16 mouse cellular contexts compared by ENCODE assay signal in genomic region chr11:49100409-49100808, GRCm38 (mm10). TPM values are rescaled to one million over a fixed set of nuclear protein-coding genes. Genes with fewer than 3 reads are reported as not detected.
DNase-seq lines count a peak whose midpoint lies in the region; ATAC-seq and TF ChIP-seq lines count a peak whose summit lies in the region.
"Had no signal": no experiment of that assay in that cellular context is flagged by ENCODE, and none has a peak within 500 bp of the region (broad histone marks: within the 10 kb centered on the region; RNA-seq: fewer than 3 reads in every experiment).

No protein-coding gene starts in this region.

- H3K27me3 ChIP-seq in liver, embryonic 11.5 days (replicated peaks; ENCODE audit: control insufficient read depth, insufficient read depth, low read length), result no peaks in the 10 kb centered on the region
- no peaks in the 10 kb centered on the region for H3K27me3 ChIP-seq in MEL (ENCODE audit: control insufficient read depth in 1 of 2, insufficient read depth in 2 of 2, low read length in 2 of 2)
- no peaks in the 10 kb centered on the region for H3K27me3 ChIP-seq in splenic B cell, adult 2 months (ENCODE audit: control insufficient read depth, insufficient read depth, low read length, poor library complexity, severe bottlenecking)
- no peaks in the 10 kb centered on the region for H3K27me3 ChIP-seq in hindbrain, embryonic 13.5 days

- DNase-seq in liver (peak; percentile 38), MEL (ENCODE audit: low read depth, low spot score) (peak; percentile 74)
- no peak for DNase-seq in liver, embryonic 11.5 days (ENCODE audit: low spot score)
- peak; percentile 73 for DNase-seq in splenic B cell, adult 2 months (ENCODE audit: low read depth, low spot score)
- DNase-seq in cerebellum, postnatal 25 days, result no peak
- DNase-seq in layer of hippocampus, postnatal 25 days (ENCODE audit: extremely low spot score in 1 of 2, low spot score in 1 of 2), result no peak
- DNase-seq: cerebellum, adult 18-20 months; heart, postnatal 4 days; kidney, postnatal 10 days; lung, postnatal 14 days had no signal

- H3K36me3 ChIP-seq in liver, embryonic 11.5 days (ENCODE audit: control insufficient read depth, insufficient read depth, low read length), result no peaks in the 10 kb centered on the region
- peaks cover 0 to 9% of the 10 kb centered on the region in 2 experiments; a peak in 3 of 4 replicates for H3K36me3 ChIP-seq in MEL (ENCODE audit: control insufficient read depth in 1 of 2, insufficient read depth in 2 of 2, low read length in 2 of 2)
- H3K36me3 ChIP-seq in splenic B cell, adult 2 months (ENCODE audit: control insufficient read depth, insufficient read depth, low read length, poor library complexity, severe bottlenecking), result peaks cover 6% of the 10 kb centered on the region
- no peaks in the 10 kb centered on the region for H3K36me3 ChIP-seq in hindbrain, embryonic 13.5 days

- H3K9ac ChIP-seq in liver, embryonic 11.5 days (ENCODE audit: low read depth, low read length), result no peak overlapping the region
- H3K9ac ChIP-seq in MEL (ENCODE audit: control insufficient read depth, low read depth, low read length, poor library complexity, severe bottlenecking), result peak overlapping the region; percentile 12; the same call in 1 of the 2 replicates
- no peak overlapping the region for H3K9ac ChIP-seq in hindbrain, embryonic 13.5 days

- H3K4me1 ChIP-seq in liver, embryonic 11.5 days (replicated peaks; ENCODE audit: control insufficient read depth, insufficient read depth, low read length), result peaks cover 7% of the 10 kb centered on the region
- peaks cover 2 to 8% of the 10 kb centered on the region in 2 experiments; a peak in 3 of 4 replicates for H3K4me1 ChIP-seq in MEL (ENCODE audit: control insufficient read depth in 1 of 2, insufficient read depth in 2 of 2, low read length in 2 of 2)
- no peaks in the 10 kb centered on the region for H3K4me1 ChIP-seq in hindbrain, embryonic 13.5 days (replicated peaks)

- H3K9me3 ChIP-seq in liver, embryonic 11.5 days (ENCODE audit: control insufficient read depth, low read length), result no peaks in the 10 kb centered on the region
- no peaks in the 10 kb centered on the region for H3K9me3 ChIP-seq in MEL (replicated peaks; ENCODE audit: insufficient read depth, low read length)
- H3K9me3 ChIP-seq in hindbrain, embryonic 13.5 days, result no peaks in the 10 kb centered on the region

- TF ChIP-seq EP300 in MEL (IDR thresholded peaks at IDR 0.05; ENCODE audit: low read depth in 1 of 2, low read length in 2 of 2), result no peak

- TF ChIP-seq RAD21 in MEL (IDR thresholded peaks at IDR 0.05; ENCODE audit: low read depth, low read length), result no peak

- H3K4me3 ChIP-seq in liver, embryonic 11.5 days (ENCODE audit: low read depth, low read length), result no peak overlapping the region
- 0 out of 4 replicates have a peak overlapping the region, but pooled peaks of 1 of the 2 experiments have one; percentile 22 for H3K4me3 ChIP-seq in MEL (ENCODE audit: control insufficient read depth in 1 of 2, insufficient read depth in 1 of 2, low read depth in 2 of 2, low read length in 2 of 2)
- H3K4me3 ChIP-seq in hindbrain, embryonic 13.5 days, result no peak overlapping the region

- H3K4me2 ChIP-seq in liver, embryonic 11.5 days, result no peak overlapping the region
- H3K4me2 ChIP-seq in hindbrain, embryonic 13.5 days, result no peak overlapping the region

- TF ChIP-seq CTCF in MEL (IDR thresholded peaks at IDR 0.05 in 2 of 3, conservative IDR thresholded peaks at IDR 0.05 in 1 of 3; ENCODE audit: control insufficient read depth in 1 of 3, insufficient read depth in 1 of 3, low read depth in 2 of 3, low read length in 3 of 3, poor library complexity in 1 of 3, severe bottlenecking in 1 of 3), result no peak

- 81% methylated on average over 3 of the region's 3 CpGs for WGBS in liver, embryonic 11.5 days
- WGBS in hindbrain, embryonic 13.5 days, result 86% methylated on average over 3 of the region's 3 CpGs

- H3K27ac ChIP-seq in liver, embryonic 11.5 days (ENCODE audit: low read depth, low read length), result no peak overlapping the region
- H3K27ac ChIP-seq in MEL (ENCODE audit: control insufficient read depth, low read depth, low read length), result no peak overlapping the region
- no peak overlapping the region for H3K27ac ChIP-seq in hindbrain, embryonic 13.5 days

- H3K79me2 ChIP-seq in MEL (ENCODE audit: control insufficient read depth, insufficient read depth, low read length, poor library complexity), result no peaks in the 10 kb centered on the region

- TF ChIP-seq POLR2A in MEL (IDR thresholded peaks at IDR 0.05; ENCODE audit: control insufficient read depth in 1 of 2, insufficient read depth in 1 of 2, low read depth in 1 of 2, low read length in 2 of 2, poor library complexity in 1 of 2), result peak in 1 of 2 experiments; percentile 48; a peak in 1 of 4 replicates

- ATAC-seq in liver, embryonic 11.5 days (replicated peaks; ENCODE audit: low FRiP score), result no peak
- ATAC-seq in inflammation-experienced regulatory T-cells, adult 6 months, result peak; percentile 70
- ATAC-seq in hindbrain, embryonic 13.5 days (ENCODE audit: low FRiP score), result no peak
- ATAC-seq: intestine, embryonic 16.5 days had no signal

TF ChIP-seq in MEL, 35 proteins besides CTCF, POLR2A, EP300 and RAD21:
- TF ChIP-seq SIN3A (IDR thresholded peaks at IDR 0.05; ENCODE audit: low read length) (0 out of 2 replicates have a peak, but pooled peaks have one; percentile 53), MEF2A (IDR thresholded peaks at IDR 0.05; ENCODE audit: extremely low read depth, insufficient replicate concordance, low read depth, low read length, poor library complexity, severe bottlenecking) (no peak), ELF1 (IDR thresholded peaks at IDR 0.05; ENCODE audit: low read depth, low read length) (peak; percentile 86), CHD2 (IDR thresholded peaks at IDR 0.05; ENCODE audit: low read length) (0 out of 2 replicates have a peak, but pooled peaks have one; percentile 13), NELFE (IDR thresholded peaks at IDR 0.05; ENCODE audit: low read depth, low read length) (0 out of 2 replicates have a peak, but pooled peaks have one; percentile 30), HCFC1 (IDR thresholded peaks at IDR 0.05; ENCODE audit: low read depth, low read length) (peak; percentile 60)

RNA-seq across cellular contexts. Expression of gene Olfr1396, which starts 14.3 kb away (rescaled TPM):
- not detected in 2 replicates for polyA plus RNA-seq in liver, embryonic 11.5 days (2014; fragmentation: Nextera tagmentation; extraction: Ambion mirVana)
- not detected in 2 replicates for total RNA-seq in MEL (2012; rRNA removed)
- under 1 TPM in 1 of 2 experiments, not detected in 1; 0.06 TPM for polyA plus RNA-seq in MEL (2012; ENCODE audit: insufficient read depth in 1 of 2, insufficient read length in 2 of 2, low read depth in 1 of 2, low replicate concordance in 2 of 2, missing spikeins in 1 of 2)
- polyA plus RNA-seq in inflammation-experienced regulatory T-cells, adult 6 months (2017; shearing (Covaris generic)), result under 1 TPM in 2 of 3 experiments, not detected in 1; 0.67 to 0.74 TPM
- not detected in 2 replicates for polyA plus RNA-seq in hindbrain, embryonic 13.5 days (2015; fragmentation: Nextera tagmentation; extraction: Ambion mirVana)
- not detected for total RNA-seq in layer of hippocampus, postnatal 25 days (2021)
- polyA plus RNA-seq: intestine, embryonic 16.5 days; testis, adult 2 months had no signal

RNA-seq across cellular contexts. Expression of gene Ifi47, which starts 24.0 kb away (rescaled TPM):
- polyA plus RNA-seq in liver, embryonic 11.5 days (2014; fragmentation: Nextera tagmentation; extraction: Ambion mirVana), result 6.0 and 8.2 TPM in 2 replicates
- total RNA-seq in MEL (2012; rRNA removed), result 35.2 and 48.0 TPM in 2 replicates
- polyA plus RNA-seq in MEL (2012; ENCODE audit: insufficient read depth in 1 of 2, insufficient read length in 2 of 2, low read depth in 1 of 2, low replicate concordance in 2 of 2, missing spikeins in 1 of 2), result 10 to 100 TPM in 1 of 2 experiments, not detected in 1; 26.4 TPM
- polyA plus RNA-seq in inflammation-experienced regulatory T-cells, adult 6 months (2017; shearing (Covaris generic)), result 100 to 1,000 TPM; 364 to 477 (median 416) TPM
- polyA plus RNA-seq in hindbrain, embryonic 13.5 days (2015; fragmentation: Nextera tagmentation; extraction: Ambion mirVana), result 0.66 and 0.98 TPM in 2 replicates
- under 1 TPM; 0.33 to 0.44 TPM for total RNA-seq in layer of hippocampus, postnatal 25 days (2021)

RNA-seq across cellular contexts. Expression of gene Tgtp2, which starts 36.4 kb away (rescaled TPM):
- polyA plus RNA-seq in liver, embryonic 11.5 days (2014; fragmentation: Nextera tagmentation; extraction: Ambion mirVana), result 0.23 and 0.58 TPM in 2 replicates
- 0.75 and 0.77 TPM in 2 replicates for total RNA-seq in MEL (2012; rRNA removed)
- polyA plus RNA-seq in MEL (2012; ENCODE audit: insufficient read depth in 1 of 2, insufficient read length in 2 of 2, low read depth in 1 of 2, low replicate concordance in 2 of 2, missing spikeins in 1 of 2), result under 1 TPM in 1 of 2 experiments, not detected in 1; 0.54 TPM
- 100 to 1,000 TPM; 344 to 542 (median 352) TPM for polyA plus RNA-seq in inflammation-experienced regulatory T-cells, adult 6 months (2017; shearing (Covaris generic))
- polyA plus RNA-seq in hindbrain, embryonic 13.5 days (2015; fragmentation: Nextera tagmentation; extraction: Ambion mirVana), result not detected in 2 replicates
- under 1 TPM; 0.45 to 0.62 TPM for total RNA-seq in layer of hippocampus, postnatal 25 days (2021)
- total RNA-seq: heart, postnatal 4 days had no signal

RNA-seq across cellular contexts. Expression of gene Olfr1395, which starts 41.7 kb away (rescaled TPM):
- polyA plus RNA-seq in liver, embryonic 11.5 days (2014; fragmentation: Nextera tagmentation; extraction: Ambion mirVana), result not detected in 2 replicates
- not detected in 2 replicates for total RNA-seq in MEL (2012; rRNA removed)
- not detected for polyA plus RNA-seq in MEL (2012; ENCODE audit: insufficient read depth in 1 of 2, insufficient read length in 2 of 2, low read depth in 1 of 2, low replicate concordance in 2 of 2, missing spikeins in 1 of 2)
- polyA plus RNA-seq in inflammation-experienced regulatory T-cells, adult 6 months (2017; shearing (Covaris generic)), result not detected
- polyA plus RNA-seq in hindbrain, embryonic 13.5 days (2015; fragmentation: Nextera tagmentation; extraction: Ambion mirVana), result not detected in 2 replicates
- not detected for total RNA-seq in layer of hippocampus, postnatal 25 days (2021)
- total RNA-seq: heart, adult 8-10 months; heart, postnatal 4 days had no signal
- polyA plus RNA-seq: intestine, embryonic 16.5 days; limb, embryonic 14.5 days; testis, adult 2 months had no signal

RNA-seq across cellular contexts. Expression of gene 9930111J21Rik2, which starts 49.4 kb away (rescaled TPM):
- 0.30 and 0.31 TPM in 2 replicates for polyA plus RNA-seq in liver, embryonic 11.5 days (2014; fragmentation: Nextera tagmentation; extraction: Ambion mirVana)
- total RNA-seq in MEL (2012; rRNA removed), result 0.08 and 0.16 TPM in 2 replicates
- polyA plus RNA-seq in MEL (2012; ENCODE audit: insufficient read depth in 1 of 2, insufficient read length in 2 of 2, low read depth in 1 of 2, low replicate concordance in 2 of 2, missing spikeins in 1 of 2), result under 1 TPM in 1 of 2 experiments, not detected in 1; 0.04 TPM
- 100 to 1,000 TPM; 118 to 148 (median 136) TPM for polyA plus RNA-seq in inflammation-experienced regulatory T-cells, adult 6 months (2017; shearing (Covaris generic))
- polyA plus RNA-seq in hindbrain, embryonic 13.5 days (2015; fragmentation: Nextera tagmentation; extraction: Ambion mirVana), result 0.25 and 0.28 TPM in 2 replicates
- total RNA-seq in layer of hippocampus, postnatal 25 days (2021), result 1 to 10 TPM in 1 of 2 experiments, under 1 TPM in 1; 0.86 to 1.5 TPM

Comparison
In these comparisons a context has a peak if more than half of its experiments do, and no peak if none do; other contexts are left out.
1. DNase-seq: peak in liver (single experiment), MEL (single experiment) and splenic B cell, adult 2 months (single experiment); none in liver, embryonic 11.5 days (single experiment), cerebellum, postnatal 25 days (0 of 2) and layer of hippocampus, postnatal 25 days (0 of 2).
2. RNA of gene Ifi47, which starts 24.0 kb away (polyA plus RNA-seq): 364 to 477 TPM in inflammation-experienced regulatory T-cells, adult 6 months; 26.4 TPM in MEL, 6.0 to 8.2 TPM in liver, embryonic 11.5 days and 0.66 to 0.98 TPM in hindbrain, embryonic 13.5 days; every median in the first group is over 4 times any median in the second.
3. RNA of gene Tgtp2, which starts 36.4 kb away (polyA plus RNA-seq): 344 to 542 TPM in inflammation-experienced regulatory T-cells, adult 6 months; 0.23 to 0.58 TPM in liver, embryonic 11.5 days, 0.54 TPM in MEL and not detected in hindbrain, embryonic 13.5 days; every median in the first group is over 100 times any median in the second.